Mouse (Mus musculus) frontal cortex, postnatal 14 days (tissue): ENCODE measurements around the gene Phf13.
A peak's percentile ranks its signal among the peaks of the same experiment; 100 is the strongest.

Source experiments
- DNase-seq, 2 experiments: peaks; one replicate each; pipeline ENCODE4 v3.0.0; 2022; ENCODE audit warnings: low spot score in 2 of 2

Gene Phf13

DNA sequence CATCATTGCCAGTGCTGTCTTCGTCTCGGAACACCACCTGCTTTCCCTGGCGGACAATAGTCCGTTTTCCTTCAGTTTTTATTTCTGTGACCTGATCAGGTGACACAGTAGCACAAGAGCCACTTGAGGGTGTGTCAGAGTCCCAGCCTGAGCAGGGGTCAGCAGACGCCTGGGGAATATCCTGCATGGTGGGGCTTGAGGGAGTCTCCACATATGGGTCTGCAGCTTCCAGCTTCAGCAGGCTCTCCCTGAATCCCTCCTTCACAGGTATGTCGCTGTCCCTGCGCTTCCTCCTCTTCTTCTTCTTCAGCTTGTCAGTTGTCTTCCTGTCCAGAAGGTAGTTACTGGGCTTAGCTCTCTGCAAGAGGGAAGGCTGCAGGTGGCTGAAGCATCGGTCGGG is 4.0 kb downstream of the Phf13 start:
- no peak for DNase-seq

DNA sequence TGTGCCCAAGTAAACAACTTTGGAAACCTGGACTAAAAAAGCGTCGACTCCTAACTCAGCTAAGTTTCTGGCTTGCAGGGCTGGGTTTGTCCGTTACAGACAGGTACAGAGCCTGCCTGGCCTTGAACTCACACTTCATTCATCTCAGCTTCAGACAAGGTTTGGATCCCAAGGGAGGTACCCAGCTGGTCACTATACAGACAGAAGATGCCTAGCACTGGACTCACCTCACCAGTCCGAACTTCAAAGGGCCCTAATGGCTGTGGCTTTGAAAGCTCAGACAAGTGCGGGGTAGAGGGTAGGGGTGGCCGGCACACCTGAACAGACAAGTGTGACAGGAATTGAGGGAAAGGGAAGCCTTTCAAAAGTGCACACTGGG is 7.0 kb downstream of the Phf13 start:
- DNase-seq: no peak

DNA sequence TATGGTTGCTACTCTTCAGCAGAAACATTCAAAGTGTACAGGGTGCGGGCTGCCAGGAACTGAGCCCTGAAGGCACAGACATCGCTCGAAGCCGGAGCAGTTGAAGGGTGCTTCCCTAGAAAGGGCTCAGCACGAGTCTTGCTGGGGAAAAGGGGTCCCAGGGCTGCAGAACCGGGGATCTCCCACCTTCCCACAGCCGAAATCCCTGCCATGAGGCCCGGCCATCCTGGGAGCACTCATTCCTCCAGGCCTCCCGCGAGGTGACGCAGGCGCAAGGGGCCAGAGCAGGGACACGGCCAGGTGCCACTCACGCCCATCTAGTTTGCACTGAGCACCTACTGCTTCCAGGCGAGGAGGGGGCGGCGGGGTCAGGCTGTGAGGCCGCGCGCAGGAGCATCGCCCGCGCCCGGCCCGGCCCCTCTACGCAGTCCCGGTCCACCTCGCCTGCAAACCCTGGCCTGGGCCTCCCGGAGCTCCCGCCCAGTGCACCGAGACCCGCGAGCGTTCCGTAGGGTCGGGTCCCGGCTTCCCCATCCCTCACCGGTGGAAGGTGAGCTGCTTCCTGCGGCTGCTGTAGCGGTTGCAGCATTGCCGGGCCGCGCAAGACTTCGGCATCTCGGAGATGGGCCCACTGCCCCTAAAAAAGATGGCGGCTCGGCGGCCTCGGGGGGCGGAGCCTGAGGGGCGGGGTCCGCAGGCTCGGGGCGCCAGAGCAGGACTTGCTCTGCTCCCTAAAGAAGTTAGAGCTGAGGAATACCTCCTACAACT is 7.5 kb downstream of the Phf13 start, which contains the start of gene Thap3:
Gene Thap3 (minus strand): TSS at position 656 of the 768 bp plus-strand sequence.
- DNase-seq: peak in 1 of 2 experiments; percentile 81

DNA sequence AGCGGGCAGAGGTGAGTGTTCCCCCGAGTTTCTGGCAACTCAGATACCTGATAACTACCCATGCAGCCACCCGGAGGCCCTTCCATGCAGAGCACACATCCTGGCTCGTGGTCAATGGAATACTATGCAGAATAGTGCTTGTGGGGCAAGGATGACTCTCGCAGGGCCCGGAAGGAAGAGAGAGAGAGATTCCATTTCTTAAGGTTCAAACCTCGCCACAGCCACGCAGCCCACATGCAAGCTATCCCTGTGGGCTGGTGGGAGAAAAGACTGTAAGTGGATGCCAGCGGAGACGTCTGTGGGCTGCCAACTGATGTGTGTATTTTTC is 8.1 kb downstream of the Phf13 start:
- no peak for DNase-seq

DNA sequence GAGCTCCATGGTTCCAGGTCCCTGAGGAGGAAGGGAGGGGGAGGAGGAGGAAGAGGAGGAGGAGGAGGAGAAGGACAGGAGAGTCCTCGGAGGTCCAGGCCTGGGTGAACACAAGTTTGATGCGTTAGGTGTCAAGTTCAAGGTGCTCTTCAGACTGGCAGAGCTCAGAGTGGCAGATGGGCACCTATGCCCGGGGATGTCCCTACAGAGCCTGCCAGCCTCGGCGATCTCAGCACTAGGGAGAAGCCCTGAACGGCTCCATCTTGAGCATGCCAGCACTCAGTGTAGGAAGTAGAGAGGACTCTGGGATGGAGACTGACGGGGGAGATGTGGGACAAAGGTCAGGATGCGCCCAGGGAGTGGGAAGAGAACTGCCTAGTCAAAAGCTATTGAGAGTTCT is 9.4 kb downstream of the Phf13 start:
- no peak for DNase-seq

DNA sequence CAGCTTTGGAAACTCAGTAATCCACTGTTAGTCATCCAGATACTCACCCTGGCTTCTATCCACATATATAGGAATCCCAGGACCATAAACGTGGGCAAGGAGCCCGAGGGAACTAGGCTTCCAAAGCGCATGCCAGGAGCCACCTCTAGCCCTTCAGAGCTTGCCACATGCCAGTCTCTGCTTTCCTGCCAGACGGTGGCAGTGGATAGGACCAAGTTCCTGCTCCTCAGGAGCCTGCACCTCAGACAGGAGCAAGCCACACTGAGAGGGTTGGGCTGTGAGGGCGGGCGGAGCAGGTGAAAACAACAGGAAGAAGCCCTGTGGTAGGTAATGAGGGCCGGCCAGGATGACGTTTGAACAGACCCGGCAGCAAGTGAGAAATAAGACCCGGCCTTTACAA is 10.2 kb downstream of the Phf13 start:
- no peak for DNase-seq

DNA sequence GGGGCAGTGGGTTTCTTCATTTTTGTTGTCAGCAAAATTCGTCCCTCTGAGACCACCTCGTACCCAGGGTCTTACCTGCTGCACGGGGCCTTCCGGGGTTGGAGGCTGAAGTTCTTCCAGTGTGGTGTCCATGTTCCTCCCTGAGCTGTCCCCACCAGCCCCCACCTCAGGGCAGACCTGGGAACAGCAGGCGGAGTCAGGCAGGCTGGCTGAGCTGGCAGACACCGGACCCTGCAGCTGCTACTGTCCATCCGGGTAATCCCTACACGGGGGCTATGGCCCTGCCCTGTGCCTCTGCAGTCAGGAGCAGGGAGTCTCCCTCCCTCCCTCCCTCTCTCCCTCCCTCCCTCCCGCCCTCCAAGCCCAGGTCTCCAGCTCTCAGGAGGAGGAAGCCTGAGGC is 12.5 kb downstream of the Phf13 start:
- DNase-seq: no peak

DNA sequence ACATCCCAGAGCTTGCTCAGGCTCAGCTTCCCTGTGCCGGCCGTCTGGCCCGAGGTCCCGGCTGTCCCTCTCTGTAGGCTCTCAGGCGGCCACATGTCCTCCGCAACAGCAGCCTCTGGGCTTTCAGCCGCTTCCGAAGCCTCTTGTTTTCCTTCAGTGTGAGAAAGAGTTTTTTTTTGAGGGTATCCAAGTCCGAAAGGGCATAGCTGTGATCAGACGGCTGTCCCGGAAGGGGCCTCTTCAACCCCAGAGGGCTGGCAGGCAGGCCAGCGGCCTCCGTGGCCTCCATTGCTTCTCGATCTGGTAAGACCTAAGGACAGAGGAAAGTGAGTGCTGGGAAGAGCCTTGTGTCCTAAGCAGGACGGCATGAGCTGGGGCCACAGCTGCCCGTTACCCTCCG is 13.0 kb downstream of the Phf13 start:
- no peak for DNase-seq

DNA sequence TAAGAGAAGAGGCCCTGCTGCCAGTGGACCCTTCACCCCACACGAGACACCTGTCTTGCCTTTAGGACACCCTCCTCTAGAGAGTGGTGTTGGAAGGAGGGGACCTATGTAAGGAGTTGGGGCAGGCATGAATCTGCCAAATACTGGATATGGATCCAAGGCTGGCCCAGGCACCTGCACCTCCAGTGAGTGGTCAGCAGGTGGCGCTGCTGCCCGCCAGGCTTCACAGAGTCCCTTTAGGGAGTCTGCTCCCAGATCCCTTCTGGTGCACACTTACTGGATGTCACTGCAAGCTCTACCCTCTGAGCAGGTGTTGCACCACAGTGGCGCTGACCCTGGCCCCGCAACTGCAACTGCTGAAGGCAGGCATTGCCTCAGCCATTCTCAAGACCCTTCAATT is 14.7 kb downstream of the Phf13 start:
- peak; percentile 75 to 84 for DNase-seq

DNA sequence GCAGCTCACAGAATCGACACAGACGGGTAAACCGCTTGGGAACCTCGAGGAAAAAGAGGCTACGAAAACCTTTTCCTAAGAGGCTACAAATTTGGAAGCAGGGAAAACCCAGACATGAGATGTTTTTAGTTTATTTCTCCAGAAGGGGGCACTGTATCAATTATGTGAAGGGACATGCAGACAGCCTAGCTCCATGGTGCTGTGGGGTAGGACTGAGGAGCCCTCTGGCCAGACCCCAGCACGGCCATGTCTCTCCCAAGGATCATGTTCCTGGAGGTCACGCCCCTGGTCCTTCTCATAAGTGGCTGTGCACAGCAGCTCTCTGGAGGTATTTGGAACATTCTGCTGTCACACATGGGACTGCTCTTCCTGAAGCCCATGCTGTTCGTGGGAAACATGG is 15.4 kb downstream of the Phf13 start:
- no peak for DNase-seq

DNA sequence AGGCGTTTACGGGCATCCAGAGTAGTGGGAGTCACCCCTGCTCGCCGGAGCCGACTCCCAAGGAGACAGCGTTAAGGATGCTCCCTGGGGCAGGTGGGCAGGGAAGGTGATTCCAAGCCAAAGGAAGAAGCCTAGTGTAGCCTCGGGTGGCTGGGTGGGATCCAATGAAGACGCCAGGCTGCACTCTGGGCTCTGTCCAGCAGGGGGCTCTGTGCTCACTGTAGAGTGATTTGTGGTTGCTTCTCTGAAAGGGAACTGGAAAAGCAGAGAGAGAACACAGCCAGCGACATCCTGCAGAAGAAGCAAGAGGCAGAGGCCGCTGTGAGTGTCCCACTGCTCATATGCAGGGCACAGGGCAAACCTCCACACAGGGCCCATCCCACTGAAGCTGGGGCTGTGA is 18.3 kb downstream of the Phf13 start:
- DNase-seq: peak; percentile 77 to 88

DNA sequence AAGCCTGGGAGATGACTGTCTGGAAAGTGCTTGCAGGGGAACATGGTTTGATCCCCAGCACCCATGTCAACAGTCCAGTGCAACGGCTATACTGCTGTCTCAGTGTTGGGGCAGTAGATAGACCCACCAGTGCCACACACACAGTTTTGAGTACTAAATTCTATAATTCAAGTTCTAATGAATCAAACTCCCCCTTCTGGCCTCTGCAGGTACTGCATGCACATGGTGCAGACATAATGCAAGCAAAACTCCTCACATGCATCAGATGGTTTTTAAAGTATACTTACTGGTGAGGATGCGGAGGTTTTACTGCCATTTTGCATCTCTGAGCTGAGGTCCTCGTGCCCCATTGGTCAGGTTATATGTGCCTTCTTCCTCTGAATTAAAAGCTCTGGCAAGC is 20.6 kb downstream of the Phf13 start:
- DNase-seq: no peak

DNA sequence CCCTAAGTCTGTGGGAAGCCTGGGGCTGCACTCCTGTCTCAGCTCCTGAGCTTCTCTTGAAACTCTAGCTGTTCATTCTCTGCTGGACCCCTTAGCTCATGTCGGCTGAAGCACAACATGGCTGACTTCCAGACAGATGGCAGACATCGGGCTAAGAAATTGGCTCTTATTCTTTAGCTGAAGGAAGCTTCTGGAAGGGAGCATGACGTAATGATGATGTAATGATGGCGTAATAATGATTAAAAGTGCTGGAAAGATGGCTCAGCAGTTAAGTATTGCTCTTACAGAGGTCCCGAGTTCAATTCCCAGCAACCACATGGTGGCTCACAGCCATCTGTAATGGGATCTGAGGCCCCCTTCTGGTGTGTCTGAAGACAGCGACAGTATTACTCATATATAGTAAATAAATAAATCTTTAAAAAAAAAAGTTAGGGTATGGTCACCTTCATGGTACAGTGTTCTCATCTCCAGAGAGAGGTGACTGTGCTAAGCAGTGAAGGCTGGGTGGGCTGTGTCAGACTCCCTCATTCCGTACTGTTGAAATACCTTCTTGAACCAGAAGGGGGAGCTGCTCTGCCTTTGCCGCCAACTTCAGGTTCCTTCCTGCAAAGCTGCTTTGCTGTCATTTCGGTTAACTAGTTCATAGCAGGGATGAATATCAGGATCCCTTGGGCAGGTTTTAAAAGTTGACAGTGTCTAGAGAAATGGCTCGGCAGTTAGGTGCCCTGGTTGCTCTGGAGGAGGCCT is 23.7 kb downstream of the Phf13 start:
- no peak for DNase-seq

DNA sequence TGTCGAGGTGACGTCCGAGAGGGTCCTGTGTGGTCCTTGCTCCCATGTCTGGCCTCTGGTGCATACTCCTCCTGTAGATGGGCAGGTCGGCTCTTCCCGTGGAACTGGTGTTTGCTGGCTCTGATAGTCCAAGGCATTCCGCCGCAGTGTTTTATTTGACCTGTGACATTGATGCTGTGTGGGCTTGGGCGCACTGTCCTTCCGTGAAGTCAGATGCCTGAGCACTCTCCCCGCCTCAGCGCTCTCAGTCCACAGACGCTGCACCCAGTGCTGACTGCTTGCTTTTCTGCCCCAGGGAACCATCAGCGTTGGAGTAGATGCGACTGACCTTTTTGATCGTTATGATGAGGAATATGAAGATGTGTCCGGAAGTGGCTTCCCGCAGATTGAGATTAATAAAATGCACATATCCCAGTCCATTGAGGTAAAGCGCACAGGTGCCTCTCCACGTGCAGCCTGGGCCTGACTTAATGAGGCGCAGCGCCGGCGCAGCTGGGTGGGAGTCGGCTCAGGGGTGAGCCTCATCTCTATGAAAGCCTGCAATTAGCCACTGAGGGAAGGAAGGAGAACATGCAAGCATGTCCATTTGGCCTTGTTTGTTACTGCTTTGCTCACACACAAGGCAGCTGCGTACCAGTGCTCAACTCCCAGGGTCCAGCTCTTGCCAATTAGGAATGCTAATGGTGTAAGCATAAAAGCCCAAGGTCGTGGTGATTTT is 27.7 kb downstream of the Phf13 start:
- DNase-seq: no peak

DNA sequence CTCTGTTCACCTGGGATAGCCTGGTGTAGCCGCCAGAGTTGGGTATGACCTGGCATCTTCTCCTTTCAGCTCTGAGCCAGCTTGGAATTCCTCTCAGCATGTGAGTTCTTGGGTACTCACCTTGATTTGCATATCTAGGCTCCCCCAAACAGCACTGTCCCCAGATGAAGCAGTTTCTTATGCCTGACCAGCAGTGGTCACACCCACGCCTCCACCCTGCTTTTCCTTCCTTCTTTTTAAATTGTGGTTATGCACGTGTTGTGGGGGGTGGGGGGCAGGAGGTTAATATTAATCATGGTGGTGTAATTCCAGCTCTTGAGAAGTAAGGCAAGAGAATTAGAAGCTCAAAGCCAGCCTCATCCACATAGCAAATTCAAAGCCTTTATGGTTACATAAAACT is 33.2 kb downstream of the Phf13 start:
- no peak for DNase-seq

DNA sequence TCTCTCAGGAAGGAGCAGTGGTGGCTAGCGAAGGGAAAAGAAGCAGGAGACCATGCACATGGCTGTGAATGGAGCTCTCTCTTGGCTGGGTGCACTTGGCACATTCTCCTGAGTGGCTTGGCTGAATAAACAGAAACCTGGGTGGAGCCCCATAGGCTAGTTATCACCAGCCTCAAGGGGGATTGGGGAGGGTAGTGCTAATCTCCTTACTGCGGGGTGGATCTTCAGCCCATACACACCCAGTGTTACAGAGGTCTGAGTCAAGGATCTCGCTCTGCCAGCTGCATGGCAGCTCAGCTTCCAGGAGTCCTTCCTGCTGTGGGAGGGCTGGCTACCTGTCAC is 35.6 kb downstream of the Phf13 start:
- DNase-seq: no peak

DNA sequence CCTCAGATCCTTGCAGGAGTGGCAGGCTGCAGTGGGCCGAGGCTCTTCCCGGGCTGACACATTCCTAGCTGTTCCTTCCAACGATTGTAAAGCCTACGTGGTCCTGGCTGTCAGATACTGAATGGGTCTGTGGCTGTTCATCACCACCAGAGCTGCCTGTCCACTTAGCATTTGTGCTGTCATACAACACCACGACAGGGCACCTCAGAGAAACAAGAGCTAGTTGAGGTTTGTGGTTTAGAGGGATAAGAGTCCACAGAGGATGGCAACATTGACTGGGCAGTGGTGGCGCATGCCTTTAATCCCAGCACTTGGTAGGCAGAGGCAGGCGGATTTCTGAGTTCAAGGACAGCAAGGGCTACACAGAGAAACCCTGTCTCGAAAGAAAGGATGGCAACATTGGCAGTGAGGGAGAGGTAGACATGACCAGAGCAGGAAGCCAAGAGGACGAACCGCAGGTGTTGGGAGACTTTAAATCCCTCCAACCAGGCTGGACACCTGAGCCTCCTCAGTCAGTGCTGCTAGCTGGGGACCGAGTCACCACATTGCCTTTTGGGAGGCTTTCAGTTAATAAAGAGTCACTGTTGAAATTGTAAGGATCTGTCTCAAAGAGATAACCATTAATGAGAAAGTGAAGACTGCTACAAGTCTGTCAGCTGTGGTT is 36.1 kb downstream of the Phf13 start:
- DNase-seq: no peak

DNA sequence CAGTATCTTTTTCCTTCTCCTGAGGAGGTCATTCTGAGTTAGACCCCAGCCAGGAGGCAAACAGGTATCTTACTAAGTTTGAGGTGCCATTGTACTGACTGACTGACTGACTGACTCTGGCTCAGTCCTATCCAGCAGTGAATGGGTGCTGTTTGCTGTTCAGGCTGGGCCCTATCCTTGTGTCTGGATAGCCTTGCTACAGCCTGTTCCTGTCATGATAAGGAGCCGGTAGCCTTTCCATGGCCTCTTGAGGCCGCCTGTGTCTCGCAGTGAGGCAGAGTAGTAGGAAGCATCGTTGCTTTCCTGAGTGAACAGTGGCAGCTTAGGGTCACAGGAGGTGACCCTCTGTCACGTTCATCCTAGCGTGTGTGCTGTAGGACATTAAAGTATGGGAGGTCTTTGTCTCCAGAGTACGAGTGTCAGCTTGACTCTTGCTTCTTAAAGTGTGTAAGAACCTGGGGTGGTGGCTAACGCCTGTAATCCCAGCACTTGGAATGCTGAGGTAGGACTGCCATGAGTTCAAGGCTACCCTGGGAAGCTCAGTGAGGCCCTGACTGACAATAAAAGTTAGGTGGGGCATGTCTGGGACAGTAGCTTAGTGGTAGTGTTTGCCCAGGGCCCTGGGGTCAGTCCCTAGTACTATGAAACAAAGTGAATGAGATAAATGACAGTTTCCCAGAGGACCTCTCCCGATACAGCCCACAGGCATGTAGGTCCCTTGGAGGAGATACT is 38.3 kb downstream of the Phf13 start:
- no peak for DNase-seq

DNA sequence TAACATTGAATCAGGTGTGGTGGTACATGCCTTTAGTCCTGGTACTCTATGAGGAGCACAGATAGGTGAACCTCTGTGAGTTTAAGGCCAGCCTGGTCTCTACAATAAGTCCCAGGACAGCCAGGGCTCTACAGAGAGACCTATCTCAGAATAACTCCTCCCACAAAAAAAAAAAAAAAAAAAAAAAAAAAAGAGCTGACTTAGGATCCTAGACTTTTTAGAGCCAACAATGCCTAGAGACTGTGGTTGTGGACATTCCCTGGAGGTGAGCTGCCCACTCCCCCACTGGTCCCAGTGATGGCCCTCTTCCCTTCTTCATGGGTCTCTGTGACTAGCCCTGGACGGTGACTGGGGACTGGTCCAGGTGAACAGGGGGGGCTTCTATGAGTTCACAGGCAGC is 40.3 kb downstream of the Phf13 start:
- DNase-seq: no peak

DNA sequence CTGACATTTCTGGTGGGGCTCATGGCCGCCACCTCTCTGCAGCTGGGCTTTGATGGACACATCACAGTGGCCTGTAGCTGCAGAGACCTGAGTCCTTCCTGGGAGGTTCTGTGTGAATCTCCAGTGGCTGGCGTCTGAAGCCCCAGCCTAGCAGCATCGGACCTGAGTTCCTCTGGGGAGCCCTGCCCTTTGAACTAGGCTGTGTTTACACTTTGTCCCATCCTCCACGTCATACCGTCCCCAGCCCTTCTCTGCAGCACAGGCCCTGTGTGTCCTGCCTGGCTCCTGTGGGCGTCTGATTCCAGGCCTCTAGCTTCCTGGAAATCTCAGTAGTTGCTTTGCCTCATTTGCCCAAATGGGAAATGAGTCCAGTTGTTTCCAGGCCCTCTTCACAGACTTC is 42.8 kb downstream of the Phf13 start:
- DNase-seq: no peak

DNA sequence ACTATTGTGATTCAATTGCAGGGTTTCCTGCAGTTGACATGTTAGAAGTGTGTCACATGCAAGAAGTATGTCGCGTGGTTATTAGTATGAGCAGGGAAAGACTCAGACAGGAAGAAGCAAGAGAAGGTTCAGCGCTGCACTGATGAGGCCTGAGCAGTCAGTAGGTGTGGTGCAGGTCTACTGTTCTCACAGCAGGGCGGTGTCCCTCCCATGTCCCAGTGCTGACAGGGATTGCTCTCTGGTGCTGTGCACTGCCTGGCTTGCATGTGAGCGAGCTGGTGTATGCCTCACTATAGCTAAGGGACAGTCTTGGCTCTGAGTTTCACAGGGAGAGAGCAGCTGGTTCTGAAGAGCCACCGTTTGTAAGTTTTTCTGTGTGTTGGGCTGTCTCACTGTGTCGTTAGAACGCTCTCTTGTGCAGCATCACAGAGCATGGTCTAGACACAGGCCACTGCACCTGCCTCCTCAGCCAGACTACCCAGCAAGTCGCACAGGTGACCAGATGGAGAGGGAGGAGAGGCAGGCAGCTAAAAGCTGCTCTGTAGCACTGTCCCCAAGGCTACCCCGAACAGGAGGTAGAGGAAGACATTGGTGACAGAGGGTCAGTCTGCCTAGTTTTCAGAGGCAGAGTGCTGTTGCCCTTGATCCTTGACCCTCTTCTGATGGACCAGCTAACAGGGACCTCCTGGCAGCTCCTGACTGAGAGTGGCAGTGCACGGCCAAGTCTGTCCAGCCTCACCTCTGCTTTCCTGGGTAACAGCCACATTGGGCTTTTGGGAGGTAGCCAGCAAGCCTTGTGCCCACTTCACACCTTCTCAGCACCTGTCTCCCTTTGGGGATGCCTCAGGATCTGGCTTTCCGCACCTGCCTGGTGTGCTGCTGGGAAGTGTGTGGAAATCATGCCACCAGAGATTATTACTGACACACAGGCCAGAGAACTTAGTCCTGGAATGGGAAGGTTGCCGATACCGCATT is 47.3 kb downstream of the Phf13 start:
- DNase-seq: no peak
